Mouse (Mus musculus) adrenal gland, postnatal 36 days (tissue): ENCODE results near the gene Igdcc3. TPM values are rescaled to one million over a fixed set of nuclear protein-coding genes. Genes with fewer than 3 reads are reported as not detected.

Source experiments
- total RNA-seq, 2 experiments: library from RNA; stranded (reverse); gene quantifications; 2 replicates each; pipeline ENCODE4 v1.2.3; 2021

Igdcc3 gene
- total RNA-seq, 2 experiments from 2014 or later: 1.2 to 1.9 TPM

Other genes starting within 250 kb of the Igdcc3 start
- gene Slc24a1, start 189.6 kb upstream of the Igdcc3 start, total RNA-seq: not detected
- gene Ints14, start 180.3 kb upstream of the Igdcc3 start, total RNA-seq: 10 to 100 TPM; 24.9 to 30.3 TPM
- 100 to 1,000 TPM; 251 to 350 TPM for gene Hacd3, start 119.5 kb upstream of the Igdcc3 start, total RNA-seq
- 100 to 1,000 TPM in 1 of 2 experiments, 10 to 100 TPM in 1; 88.0 to 104 TPM for gene Dpp8, start 108.8 kb upstream of the Igdcc3 start, total RNA-seq
- gene Igdcc4, start 39.7 kb upstream of the Igdcc3 start, total RNA-seq: 10 to 100 TPM; 31.8 to 32.6 TPM
- gene Parp16, start 54.2 kb downstream of the Igdcc3 start, total RNA-seq: 10 to 100 TPM; 11.8 to 21.2 TPM
- gene Cilp, start 124.0 kb downstream of the Igdcc3 start, total RNA-seq: 1 to 10 TPM; 4.7 to 6.2 TPM
- 10 to 100 TPM; 65.6 to 75.8 TPM for gene Clpx, start 153.1 kb downstream of the Igdcc3 start, total RNA-seq
- 10 to 100 TPM; 17.8 to 18.6 TPM for gene Pdcd7, start 204.9 kb downstream of the Igdcc3 start, total RNA-seq
- 1 to 10 TPM in 1 of 2 experiments, under 1 TPM in 1; 0.60 to 1.0 TPM for gene Ubap1l, start 219.9 kb downstream of the Igdcc3 start, total RNA-seq